Mouse (Mus musculus) hindbrain, embryonic 15.5 days (tissue): Measurements from ENCODE around the gene Ebf1. TPM values are rescaled to one million over a fixed set of nuclear protein-coding genes. Genes with fewer than 3 reads are reported as not detected.

Experiments used
- ATAC-seq: fragments of 200-750 bp; cut with Nextera tagmentation; 2 replicates; pipeline ENCODE4 v1.8.0; 2017; ENCODE audit warnings: low read depth, moderate number of reproducible peaks, moderate TSS enrichment; ENCODE audit not compliant: low FRiP score
- H3K27ac ChIP-seq: fragments of 300-500 bp; sonication (generic); replicated peaks from 2 replicates; pipeline ENCODE4 v1.5.1; 2015; ENCODE audit warnings: mild to moderate bottlenecking, inconsistent platforms
- H3K27me3 ChIP-seq: fragments of 300-500 bp; sonication (generic); 2 replicates; pipeline ENCODE4 v1.6.1; 2015; ENCODE audit warnings: control low read depth, inconsistent platforms
- H3K36me3 ChIP-seq: fragments of 300-500 bp; sonication (generic); 2 replicates; pipeline ENCODE4 v1.6.1; 2015; ENCODE audit warnings: control low read depth, inconsistent platforms
- H3K4me1 ChIP-seq: fragments of 300-500 bp; sonication (generic); replicated peaks from 2 replicates; pipeline ENCODE4 v1.6.1; 2015; ENCODE audit warnings: control low read depth, inconsistent platforms
- H3K4me2 ChIP-seq: fragments of 300-500 bp; sonication (generic); 2 replicates; pipeline ENCODE4 v1.6.1; 2015; ENCODE audit warnings: moderate library complexity, mild to moderate bottlenecking, inconsistent platforms
- H3K4me3 ChIP-seq: fragments of 300-500 bp; sonication (generic); 2 replicates; pipeline ENCODE4 v1.5.1; 2015; ENCODE audit warnings: mild to moderate bottlenecking, inconsistent platforms
- H3K9ac ChIP-seq: fragments of 300-500 bp; sonication (generic); 2 replicates; pipeline ENCODE4 v1.6.1; 2015; ENCODE audit warnings: inconsistent platforms
- H3K9me3 ChIP-seq: fragments of 300-500 bp; sonication (generic); 2 replicates; pipeline ENCODE4 v1.6.1; 2016; ENCODE audit warnings: control low read depth, inconsistent platforms
- WGBS: fragments of 180-500 bp; shearing (Covaris S2); methylation state at CpG from one replicate; pipeline ENCODE4 v1.1.7; 2015; 5-methylcytosine and 5-hydroxymethylcytosine counted together
- polyA plus RNA-seq: library from polyadenylated mRNA; unstranded; fragments of >200 nt; fragmentation: Nextera tagmentation; extraction: Ambion mirVana; gene quantifications from 2 replicates; pipeline ENCODE4 v1.2.1, GENCODE M21; 2015

Ebf1 gene
- polyA plus RNA-seq, 1 experiment from 2014 or later, result 139 TPM

- ATAC-seq, result peak; percentile 15; the same call in 1 of the 2 replicates
- WGBS, result 39% methylated on average over 4 of the region's 4 CpGs
- Histone ChIP-seq H3K9ac (no peak overlapping the region), H3K4me3 (no peak overlapping the region), H3K27me3 (no peaks in the 10 kb centered on the region), H3K9me3 (no peaks in the 10 kb centered on the region), H3K36me3 (no peaks in the 10 kb centered on the region), H3K4me1 (peaks cover 7% of the 10 kb centered on the region), H3K27ac (no peak overlapping the region), H3K4me2 (no peak overlapping the region)
Measured at GRCm38 (mm10) chr11:44882476-44882970, 265.4 kb downstream of the Ebf1 start.

DNA sequence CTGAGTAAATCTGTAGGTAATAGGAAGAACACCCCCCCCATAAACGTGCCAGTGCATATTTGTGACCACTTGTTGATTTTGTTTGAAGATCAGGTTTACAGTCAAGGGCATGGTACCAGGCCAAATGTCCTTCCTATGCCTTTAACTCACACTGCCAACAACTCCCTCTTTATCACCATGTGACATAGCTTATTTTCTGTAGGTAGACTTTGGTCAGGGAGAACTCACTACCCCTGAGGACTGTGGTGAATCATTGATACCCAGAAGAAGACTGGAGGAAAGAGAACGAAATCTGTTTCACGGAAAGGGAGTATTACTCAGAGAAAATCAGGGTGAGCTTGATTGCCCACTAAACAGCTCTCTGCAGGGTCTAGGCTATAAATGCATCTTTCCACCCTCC lies 267.2 kb downstream of the Ebf1 start:
- Histone ChIP-seq H3K27me3 (no peaks in the 10 kb centered on the region), H3K4me3 (no peak overlapping the region), H3K27ac (no peak overlapping the region), H3K9ac (no peak overlapping the region), H3K9me3 (no peaks in the 10 kb centered on the region), H3K4me1 (peaks cover 9% of the 10 kb centered on the region), H3K4me2 (no peak overlapping the region), H3K36me3 (no peaks in the 10 kb centered on the region)
- 84% methylated on average over 3 of the region's 3 CpGs for WGBS
- no peak for ATAC-seq

- Histone ChIP-seq H3K4me2 (no peak overlapping the region), H3K4me3 (no peak overlapping the region), H3K27me3 (no peaks in the 10 kb centered on the region), H3K4me1 (peaks cover 14% of the 10 kb centered on the region), H3K9me3 (no peaks in the 10 kb centered on the region), H3K36me3 (no peaks in the 10 kb centered on the region), H3K9ac (no peak overlapping the region), H3K27ac (peak overlapping the region; percentile 5; the same call in 1 of the 2 replicates)
- no peak for ATAC-seq
- WGBS, result 75% methylated on average over 2 of the region's 2 CpGs
Measured at GRCm38 (mm10) chr11:44886897-44887296, 269.8 kb downstream of the Ebf1 start.

DNA sequence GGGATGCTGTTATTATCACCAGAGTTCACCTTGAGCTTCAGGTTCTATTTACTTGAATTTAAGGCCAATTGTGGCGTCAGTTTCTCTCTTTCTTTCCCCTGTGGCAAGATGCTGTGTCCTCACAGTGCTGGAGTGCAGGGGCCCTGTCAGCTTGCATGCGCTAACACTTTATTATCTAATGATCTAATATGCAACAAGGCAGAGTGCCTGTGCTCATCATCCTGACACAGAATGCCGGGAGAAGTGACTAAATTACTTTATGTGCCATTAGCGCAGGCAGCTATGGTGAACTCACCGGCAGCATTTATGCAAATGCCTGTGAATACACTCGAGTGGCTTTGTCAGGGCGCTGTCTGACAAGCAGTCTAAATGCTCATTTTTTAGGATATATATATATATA lies 270.6 kb downstream of the Ebf1 start:
- Histone ChIP-seq H3K27ac (peak overlapping the region; percentile 5), H3K4me2 (no peak overlapping the region), H3K36me3 (no peaks in the 10 kb centered on the region), H3K27me3 (no peaks in the 10 kb centered on the region), H3K4me3 (no peak overlapping the region), H3K9ac (no peak overlapping the region), H3K4me1 (peaks cover 17% of the 10 kb centered on the region), H3K9me3 (no peaks in the 10 kb centered on the region)
- ATAC-seq, result 0 out of 2 replicates have a peak, but pooled peaks have one; percentile 53
- 40% methylated on average over 7 of the region's 7 CpGs for WGBS

DNA sequence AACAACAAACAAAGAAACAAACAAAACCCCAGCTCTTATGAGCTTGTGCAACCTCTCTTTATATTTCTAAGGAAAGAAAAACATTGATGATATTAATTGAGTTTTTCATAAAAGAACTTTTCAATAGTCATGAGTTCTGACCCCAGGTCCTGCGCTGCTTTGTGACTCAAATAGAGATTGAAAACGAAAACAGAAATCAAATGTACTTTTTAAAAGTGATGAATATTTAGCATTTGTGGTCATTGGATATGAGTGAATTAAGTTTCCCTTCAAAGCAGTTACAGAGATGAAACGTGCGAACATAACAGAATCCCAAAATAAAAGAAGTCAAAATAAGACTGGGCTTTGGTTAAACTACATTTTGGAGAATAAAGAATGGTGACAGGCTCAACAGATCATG lies 271.3 kb downstream of the Ebf1 start:
- Histone ChIP-seq H3K27ac (no peak overlapping the region), H3K4me3 (no peak overlapping the region), H3K9me3 (no peaks in the 10 kb centered on the region), H3K4me2 (no peak overlapping the region), H3K4me1 (peaks cover 24% of the 10 kb centered on the region), H3K36me3 (no peaks in the 10 kb centered on the region), H3K27me3 (no peaks in the 10 kb centered on the region), H3K9ac (no peak overlapping the region)
- 90% methylated on average over 4 of the region's 4 CpGs for WGBS
- ATAC-seq, result no peak

DNA sequence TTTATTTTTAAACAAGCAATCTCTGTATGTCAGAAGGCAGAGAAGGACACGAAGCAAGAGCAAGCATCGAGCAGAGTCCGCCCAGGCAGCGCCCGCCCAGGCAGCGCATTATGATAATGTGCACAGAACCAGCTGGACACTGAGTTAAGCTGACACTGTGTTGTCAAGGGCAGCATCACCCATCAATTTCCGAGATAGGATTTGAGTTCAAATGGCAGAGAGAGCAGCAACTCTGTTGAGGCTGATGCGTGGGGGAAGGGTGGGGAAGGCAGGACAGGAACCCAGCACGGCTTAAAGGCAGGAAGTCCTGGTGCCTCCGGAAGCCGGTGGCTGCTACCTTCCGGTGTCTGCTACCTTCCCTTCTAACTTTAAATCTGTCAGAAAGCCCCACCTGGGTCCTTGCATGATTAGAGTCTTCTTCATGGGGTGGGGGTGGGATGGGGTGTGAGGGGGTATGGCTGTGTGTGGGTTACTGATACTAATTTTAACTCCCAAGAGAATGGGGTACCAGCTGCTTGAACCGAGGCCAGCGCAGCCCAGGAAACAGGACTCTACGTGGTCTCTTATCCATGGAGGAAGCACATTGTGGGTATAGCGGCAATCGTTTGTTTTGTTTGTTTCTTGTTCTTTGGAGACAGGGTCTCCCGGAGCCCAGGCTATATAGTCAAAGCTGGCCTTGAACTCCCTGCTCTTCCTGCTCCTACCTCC lies 275.9 kb downstream of the Ebf1 start:
- Histone ChIP-seq H3K4me3 (peak overlapping the region; percentile 29), H3K4me2 (peak overlapping the region; percentile 48), H3K36me3 (no peaks in the 10 kb centered on the region), H3K9me3 (no peaks in the 10 kb centered on the region), H3K9ac (peak overlapping the region; percentile 23; the same call in 1 of the 2 replicates), H3K27me3 (no peaks in the 10 kb centered on the region), H3K27ac (no peak overlapping the region; the same call in 1 of the 2 replicates), H3K4me1 (peaks cover 18% of the 10 kb centered on the region)
- WGBS, result 24% methylated on average over 18 of the region's 18 CpGs
- ATAC-seq, result peak; percentile 80

GRCm38 (mm10) chr11:44893986-44894385 lies 276.9 kb downstream of the Ebf1 start:
- no peak overlapping the region for H3K9ac ChIP-seq
- H3K36me3 ChIP-seq, result no peaks in the 10 kb centered on the region
- no peak overlapping the region for H3K4me3 ChIP-seq
- ATAC-seq, result no peak
- no peaks in the 10 kb centered on the region for H3K27me3 ChIP-seq
- H3K27ac ChIP-seq, result no peak overlapping the region
- H3K9me3 ChIP-seq, result no peaks in the 10 kb centered on the region
- H3K4me2 ChIP-seq, result no peak overlapping the region
- H3K4me1 ChIP-seq, result peaks cover 18% of the 10 kb centered on the region

DNA sequence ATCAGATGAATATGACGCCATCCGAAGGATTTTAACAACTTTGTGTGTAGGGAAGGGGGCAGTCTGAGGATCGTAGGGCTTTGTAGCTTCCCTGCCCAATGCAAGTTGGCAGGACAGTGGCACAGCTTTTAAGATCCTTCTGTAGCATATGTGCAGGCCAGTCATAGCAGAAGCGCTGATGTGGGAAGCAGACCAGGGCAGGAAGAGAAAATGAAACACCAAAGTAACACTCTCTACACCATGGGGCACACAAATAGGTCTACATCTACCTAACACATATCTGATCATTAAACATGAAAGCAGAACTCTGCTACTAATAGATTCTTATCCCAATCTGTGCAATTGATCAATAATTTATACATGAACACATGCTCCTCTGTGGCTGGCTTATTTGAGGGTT lies 277.7 kb downstream of the Ebf1 start:
- H3K4me1 ChIP-seq, result peaks cover 22% of the 10 kb centered on the region
- ATAC-seq, result no peak
- no peak overlapping the region for H3K4me2 ChIP-seq
- H3K9ac ChIP-seq, result no peak overlapping the region
- 95% methylated on average over 4 of the region's 4 CpGs for WGBS
- H3K4me3 ChIP-seq, result no peak overlapping the region
- H3K36me3 ChIP-seq, result no peaks in the 10 kb centered on the region
- no peaks in the 10 kb centered on the region for H3K27me3 ChIP-seq
- H3K9me3 ChIP-seq, result no peaks in the 10 kb centered on the region
- H3K27ac ChIP-seq, result no peak overlapping the region

DNA sequence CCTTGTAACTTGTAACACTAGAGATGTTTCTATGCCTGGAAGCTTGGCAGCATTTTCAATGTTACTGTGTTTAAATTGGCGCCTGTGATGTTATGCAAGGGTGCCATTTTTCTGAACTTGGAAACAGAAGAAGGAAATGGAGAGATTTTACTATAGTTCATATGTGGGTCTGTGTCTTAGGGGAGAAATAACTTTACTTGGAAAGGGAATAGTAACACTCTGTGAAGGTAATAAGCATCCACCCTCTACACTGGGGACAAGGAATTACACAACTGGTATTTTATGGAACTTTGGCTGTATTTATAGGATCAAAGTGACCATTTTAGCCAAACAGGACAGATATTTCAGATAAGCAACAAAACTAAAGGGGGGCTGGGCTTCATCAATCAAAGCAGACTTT lies 278.8 kb downstream of the Ebf1 start:
- Histone ChIP-seq H3K9me3 (no peaks in the 10 kb centered on the region), H3K9ac (no peak overlapping the region), H3K4me1 (peaks cover 33% of the 10 kb centered on the region), H3K27me3 (no peaks in the 10 kb centered on the region), H3K4me3 (no peak overlapping the region), H3K4me2 (no peak overlapping the region), H3K27ac (no peak overlapping the region), H3K36me3 (no peaks in the 10 kb centered on the region)
- no peak for ATAC-seq
- WGBS, result 91% methylated on average over 1 of the region's 1 CpGs

GRCm38 (mm10) chr11:44897140-44897665 lies 280.1 kb downstream of the Ebf1 start:
- H3K4me3 ChIP-seq, result no peak overlapping the region
- ATAC-seq, result no peak
- no peaks in the 10 kb centered on the region for H3K36me3 ChIP-seq
- H3K4me2 ChIP-seq, result no peak overlapping the region
- peaks cover 35% of the 10 kb centered on the region for H3K4me1 ChIP-seq
- H3K27ac ChIP-seq, result no peak overlapping the region
- WGBS, result 63% methylated on average over 10 of the region's 10 CpGs
- H3K27me3 ChIP-seq, result no peaks in the 10 kb centered on the region
- no peak overlapping the region for H3K9ac ChIP-seq
- no peaks in the 10 kb centered on the region for H3K9me3 ChIP-seq

- no peak for ATAC-seq
- peak overlapping the region; percentile 47 for H3K27ac ChIP-seq
Measured at GRCm38 (mm10) chr11:44899554-44899953, 282.4 kb downstream of the Ebf1 start.

GRCm38 (mm10) chr11:44899965-44900364 lies 282.8 kb downstream of the Ebf1 start:
- peak overlapping the region; percentile 21; the same call in 1 of the 2 replicates for H3K4me2 ChIP-seq
- H3K27me3 ChIP-seq, result no peaks in the 10 kb centered on the region
- H3K4me3 ChIP-seq, result no peak overlapping the region
- WGBS, result 38% methylated on average over 7 of the region's 7 CpGs
- no peaks in the 10 kb centered on the region for H3K9me3 ChIP-seq
- no peak for ATAC-seq
- peaks cover 46% of the 10 kb centered on the region for H3K4me1 ChIP-seq
- no peaks in the 10 kb centered on the region for H3K36me3 ChIP-seq
- peak overlapping the region; percentile 47 for H3K27ac ChIP-seq
- no peak overlapping the region for H3K9ac ChIP-seq

More at GRCm38 (mm10) chr11:44899554-44899953, 282.4 kb downstream of the Ebf1 start:
- Histone ChIP-seq H3K4me1 (peaks cover 43% of the 10 kb centered on the region), H3K4me3 (no peak overlapping the region), H3K4me2 (no peak overlapping the region), H3K27me3 (no peaks in the 10 kb centered on the region), H3K36me3 (no peaks in the 10 kb centered on the region), H3K9me3 (no peaks in the 10 kb centered on the region), H3K9ac (no peak overlapping the region)
